Mouse (Mus musculus): ENCODE measurements around the gene Tdrd9. TPM values are rescaled to one million over a fixed set of nuclear protein-coding genes. Genes with fewer than 3 reads are reported as not detected.
"Not testable (repeated sequence)": the region's sequence is repeated elsewhere in the genome, so short reads cannot be mapped to it uniquely, and the experiment has no call there.

Tdrd9 gene
- polyA plus RNA-seq, 1 experiment from 2014 or later, result not detected

DNA sequence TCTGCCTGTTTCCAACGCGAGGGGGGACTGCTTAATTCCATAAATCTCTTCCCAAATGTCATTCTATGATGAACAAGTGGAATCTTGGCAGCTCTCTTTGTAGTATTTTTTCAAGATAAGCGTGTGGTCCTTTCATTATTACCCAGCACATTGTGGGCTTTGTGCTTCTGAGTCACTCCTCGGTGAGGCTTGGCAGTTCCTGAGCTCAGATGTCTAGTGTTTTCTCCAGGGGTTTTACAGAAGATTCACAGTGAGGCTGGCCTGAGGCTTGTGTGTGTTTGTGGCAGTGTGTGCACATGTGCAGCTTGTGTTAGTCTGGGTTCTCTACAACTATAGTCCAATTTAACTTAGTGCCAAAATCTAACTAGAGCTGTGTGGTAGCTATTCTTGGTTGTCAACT, 56.0 kb downstream of the Tdrd9 start:
- H3K4me3 ChIP-seq (ENCODE audit: inconsistent target), result no peak overlapping the region
- 89% methylated on average over 4 of the region's 4 CpGs for WGBS (ENCODE audit: missing documents)
- no peaks in the 10 kb centered on the region for H3K36me3 ChIP-seq (ENCODE audit: inconsistent target)
- no peak overlapping the region for H3K27ac ChIP-seq
- no peaks in the 10 kb centered on the region for H3K79me2 ChIP-seq (ENCODE audit: inconsistent target)

GRCm38 (mm10) chr12:112033409-112033975, 62.1 kb downstream of the Tdrd9 start:
- Histone ChIP-seq H3K27ac (no peak overlapping the region), H3K36me3 (ENCODE audit: inconsistent target) (no peaks in the 10 kb centered on the region), H3K79me2 (ENCODE audit: inconsistent target) (no peaks in the 10 kb centered on the region), H3K4me3 (ENCODE audit: inconsistent target) (no peak overlapping the region)
- WGBS (ENCODE audit: missing documents), result 84% methylated on average over 10 of the region's 10 CpGs

DNA sequence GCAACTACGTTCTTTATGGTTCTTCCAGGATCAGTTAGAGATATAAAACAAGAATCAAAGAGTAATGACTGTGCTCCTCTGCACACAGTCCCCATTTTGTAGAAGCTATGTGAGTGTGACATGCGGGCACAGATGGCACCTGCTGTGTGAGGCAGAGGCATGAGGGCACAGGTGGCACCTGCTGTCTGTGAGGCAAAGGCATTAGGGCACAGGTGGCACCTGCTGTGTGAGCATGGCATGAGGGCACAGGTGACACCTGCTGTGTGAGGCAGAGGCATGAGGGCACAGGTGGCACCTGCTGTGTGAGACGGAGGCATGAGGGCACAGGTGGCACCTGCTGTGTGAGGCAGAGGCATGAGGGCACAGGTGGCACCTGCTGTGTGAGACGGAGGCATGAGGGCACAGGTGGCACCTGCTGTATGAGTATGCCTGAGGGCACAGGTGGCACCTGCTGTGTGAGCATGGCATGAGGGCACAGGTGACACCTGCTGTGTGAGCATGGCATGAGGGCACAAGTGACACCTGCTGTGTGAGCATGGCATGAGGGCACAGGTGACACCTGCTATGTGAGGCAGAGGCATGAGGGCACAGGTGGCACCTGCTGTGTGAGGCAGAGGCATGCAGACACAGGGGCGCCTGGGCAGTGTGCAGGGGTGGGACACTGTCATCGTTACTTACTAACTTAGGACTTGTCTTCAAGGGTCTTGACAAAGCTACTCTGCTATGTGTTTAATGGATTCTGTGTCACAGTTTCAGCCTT, 64.2 kb downstream of the Tdrd9 start:
- H3K79me2 ChIP-seq (ENCODE audit: inconsistent target); H3K27ac ChIP-seq; H3K4me3 ChIP-seq (ENCODE audit: inconsistent target); H3K36me3 ChIP-seq (ENCODE audit: inconsistent target): not testable (repeated sequence)
- WGBS (ENCODE audit: missing documents), result 92% methylated on average over 5 of the region's 6 CpGs

- WGBS (ENCODE audit: missing documents), result 98% methylated on average over 10 of the region's 10 CpGs
- Histone ChIP-seq H3K79me2 (ENCODE audit: inconsistent target) (no peaks in the 10 kb centered on the region), H3K27ac (no peak overlapping the region), H3K36me3 (ENCODE audit: inconsistent target) (no peaks in the 10 kb centered on the region), H3K4me3 (ENCODE audit: inconsistent target) (no peak overlapping the region)
Measured at GRCm38 (mm10) chr12:112038441-112038840, 67.1 kb downstream of the Tdrd9 start.

- WGBS (ENCODE audit: missing documents), result 88% methylated on average over 10 of the region's 10 CpGs
- Histone ChIP-seq H3K79me2 (ENCODE audit: inconsistent target) (no peaks in the 10 kb centered on the region), H3K27ac (no peak overlapping the region), H3K4me3 (ENCODE audit: inconsistent target) (no peak overlapping the region), H3K36me3 (ENCODE audit: inconsistent target) (no peaks in the 10 kb centered on the region)
Measured at GRCm38 (mm10) chr12:112039169-112039568, 67.8 kb downstream of the Tdrd9 start.

GRCm38 (mm10) chr12:112042681-112043080, 71.3 kb downstream of the Tdrd9 start:
- WGBS (ENCODE audit: missing documents), result 87% methylated on average over 14 of the region's 14 CpGs

GRCm38 (mm10) chr12:112077651-112078050, 106.3 kb downstream of the Tdrd9 start:
- Histone ChIP-seq H3K36me3 (ENCODE audit: inconsistent target) (no peaks in the 10 kb centered on the region), H3K79me2 (ENCODE audit: inconsistent target) (no peaks in the 10 kb centered on the region), H3K27ac (no peak overlapping the region), H3K4me3 (ENCODE audit: inconsistent target) (no peak overlapping the region)
- WGBS (ENCODE audit: missing documents), result 6% methylated on average over 6 of the region's 6 CpGs

More at GRCm38 (mm10) chr12:112042681-112043080, 71.3 kb downstream of the Tdrd9 start:
- no peak overlapping the region for H3K27ac ChIP-seq
- no peak overlapping the region for H3K4me3 ChIP-seq (ENCODE audit: inconsistent target)
- H3K36me3 ChIP-seq (ENCODE audit: inconsistent target), result no peaks in the 10 kb centered on the region
- H3K79me2 ChIP-seq (ENCODE audit: inconsistent target), result no peaks in the 10 kb centered on the region

DNA sequence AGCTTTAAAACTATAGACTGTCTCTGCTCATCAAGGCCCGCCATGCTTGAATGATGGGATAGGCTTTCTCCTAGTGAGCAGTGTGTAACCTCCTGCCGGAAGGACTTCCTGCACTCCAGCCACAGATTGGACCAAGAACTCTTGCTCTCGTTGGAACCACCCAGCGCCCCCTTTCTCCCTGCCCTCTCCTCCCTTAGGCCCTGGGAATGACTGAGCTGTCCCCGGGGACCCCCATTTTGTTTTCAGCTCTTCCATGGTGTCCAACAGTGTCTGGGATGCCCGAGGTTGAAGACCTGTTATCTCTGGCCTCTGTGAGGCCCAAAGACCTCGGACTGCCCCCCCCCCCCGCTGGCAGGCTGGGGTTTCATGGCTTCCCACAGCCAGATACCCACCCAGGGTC, 108.6 kb downstream of the Tdrd9 start:
- 79% methylated on average over 8 of the region's 8 CpGs for WGBS (ENCODE audit: missing documents)
- no peak overlapping the region for H3K4me3 ChIP-seq (ENCODE audit: inconsistent target)
- H3K79me2 ChIP-seq (ENCODE audit: inconsistent target), result no peaks in the 10 kb centered on the region
- H3K27ac ChIP-seq, result no peak overlapping the region
- no peaks in the 10 kb centered on the region for H3K36me3 ChIP-seq (ENCODE audit: inconsistent target)

GRCm38 (mm10) chr12:112080911-112081310, 109.6 kb downstream of the Tdrd9 start:
- 94% methylated on average over 4 of the region's 4 CpGs for WGBS (ENCODE audit: missing documents)
- Histone ChIP-seq H3K27ac (no peak overlapping the region), H3K36me3 (ENCODE audit: inconsistent target) (no peaks in the 10 kb centered on the region), H3K4me3 (ENCODE audit: inconsistent target) (no peak overlapping the region), H3K79me2 (ENCODE audit: inconsistent target) (no peaks in the 10 kb centered on the region)

DNA sequence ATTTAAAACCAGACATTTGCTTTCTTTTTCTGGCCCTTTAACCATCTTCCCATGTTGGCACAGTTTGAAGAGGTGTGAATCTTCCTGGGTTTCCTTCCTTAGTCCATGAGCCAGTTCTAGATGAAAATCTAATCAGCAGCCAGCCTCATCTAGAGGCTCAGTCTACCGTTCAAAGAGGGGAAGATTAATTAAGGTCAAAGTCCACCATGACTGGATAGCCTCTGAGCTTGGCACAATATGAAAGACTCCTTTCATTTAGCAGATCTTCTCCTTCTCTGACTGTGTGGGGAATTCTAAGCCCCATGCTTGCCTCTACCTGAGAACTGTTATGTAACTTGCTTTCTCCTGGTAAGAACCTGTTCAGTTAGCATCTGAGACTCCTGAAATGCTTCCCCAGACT, 110.9 kb downstream of the Tdrd9 start:
- 89% methylated on average over 1 of the region's 1 CpGs for WGBS (ENCODE audit: missing documents)
- Histone ChIP-seq H3K27ac (no peak overlapping the region), H3K36me3 (ENCODE audit: inconsistent target) (no peaks in the 10 kb centered on the region), H3K79me2 (ENCODE audit: inconsistent target) (no peaks in the 10 kb centered on the region), H3K4me3 (ENCODE audit: inconsistent target) (no peak overlapping the region)

- 86% methylated on average over 1 of the region's 3 CpGs for WGBS (ENCODE audit: missing documents)
- Histone ChIP-seq H3K79me2 (ENCODE audit: inconsistent target) (no peaks in the 10 kb centered on the region), H3K36me3 (ENCODE audit: inconsistent target) (no peaks in the 10 kb centered on the region), H3K4me3 (ENCODE audit: inconsistent target) (no peak overlapping the region), H3K27ac (no peak overlapping the region)
Measured at GRCm38 (mm10) chr12:112086250-112086649, 114.9 kb downstream of the Tdrd9 start.

- no peak overlapping the region for H3K27ac ChIP-seq
- no peaks in the 10 kb centered on the region for H3K79me2 ChIP-seq (ENCODE audit: inconsistent target)
- no peak overlapping the region for H3K4me3 ChIP-seq (ENCODE audit: inconsistent target)
- no peaks in the 10 kb centered on the region for H3K36me3 ChIP-seq (ENCODE audit: inconsistent target)
- WGBS (ENCODE audit: missing documents), result 88% methylated on average over 6 of the region's 6 CpGs
Measured at GRCm38 (mm10) chr12:112086726-112087125, 115.4 kb downstream of the Tdrd9 start.

DNA sequence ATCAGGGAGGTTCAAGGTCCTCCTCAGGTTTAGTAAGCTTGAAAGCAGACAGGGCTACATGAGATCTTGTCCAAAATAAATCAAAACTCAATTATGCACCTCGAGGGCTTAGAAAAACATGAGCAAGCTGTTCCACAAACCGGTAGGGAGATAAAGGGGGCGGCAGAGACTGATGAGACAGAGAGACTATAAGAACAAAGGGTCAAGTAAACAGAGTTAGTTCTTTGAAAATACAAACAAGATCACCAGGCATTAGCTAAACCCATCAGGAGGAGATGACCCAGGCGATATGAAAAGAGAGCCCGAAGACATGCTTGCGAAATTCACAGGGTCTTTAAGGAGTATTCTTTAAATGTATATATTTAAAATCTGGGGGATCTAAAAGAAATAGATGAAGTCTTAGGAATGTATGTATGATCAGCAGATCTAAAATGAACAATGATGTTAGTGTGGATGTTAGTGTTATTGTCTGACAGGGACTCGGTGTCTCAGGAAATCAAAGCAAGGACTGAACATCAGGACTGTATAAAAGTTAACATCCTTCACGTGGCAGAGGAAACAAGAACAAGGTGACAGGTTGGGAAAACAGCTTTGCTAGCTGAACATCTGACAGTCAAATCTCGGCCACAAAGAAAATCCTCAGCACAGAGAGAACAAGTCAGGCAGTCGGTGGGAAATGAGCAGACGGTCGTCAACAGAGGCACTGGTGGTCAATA, 117.4 kb downstream of the Tdrd9 start:
- Histone ChIP-seq H3K4me3 (ENCODE audit: inconsistent target) (no peak overlapping the region), H3K79me2 (ENCODE audit: inconsistent target) (no peaks in the 10 kb centered on the region), H3K36me3 (ENCODE audit: inconsistent target) (no peaks in the 10 kb centered on the region), H3K27ac (no peak overlapping the region)
- 69% methylated on average over 12 of the region's 12 CpGs for WGBS (ENCODE audit: missing documents)

GRCm38 (mm10) chr12:112091054-112091453, 119.7 kb downstream of the Tdrd9 start:
- H3K27ac ChIP-seq, result no peak overlapping the region
- no peaks in the 10 kb centered on the region for H3K36me3 ChIP-seq (ENCODE audit: inconsistent target)
- WGBS (ENCODE audit: missing documents), result 8% methylated on average over 12 of the region's 12 CpGs
- H3K79me2 ChIP-seq (ENCODE audit: inconsistent target), result no peaks in the 10 kb centered on the region
- H3K4me3 ChIP-seq (ENCODE audit: inconsistent target), result no peak overlapping the region

- no peaks in the 10 kb centered on the region for H3K36me3 ChIP-seq (ENCODE audit: inconsistent target)
- H3K27ac ChIP-seq, result no peak overlapping the region
- H3K4me3 ChIP-seq (ENCODE audit: inconsistent target), result no peak overlapping the region
- H3K79me2 ChIP-seq (ENCODE audit: inconsistent target), result no peaks in the 10 kb centered on the region
- WGBS (ENCODE audit: missing documents), result 84% methylated on average over 8 of the region's 8 CpGs
Measured at GRCm38 (mm10) chr12:112094261-112094880, 123.0 kb downstream of the Tdrd9 start.

Measured in macrophage (primary cell).